20 mouse cellular contexts compared by ENCODE assay signal in genomic region chr17:30070631-30071030, GRCm38 (mm10).
DNase-seq lines count a peak whose midpoint lies in the region; TF ChIP-seq lines count a peak whose summit lies in the region.
"Had no signal": no experiment of that assay in that cellular context is flagged by ENCODE, and none has a peak within 500 bp of the region (broad histone marks: within the 10 kb centered on the region; RNA-seq: fewer than 3 reads in every experiment).

No protein-coding gene starts in this region.

- TF ChIP-seq EP300 in CH12.LX (IDR thresholded peaks at IDR 0.05; ENCODE audit: low read length), result no peak

- no peak overlapping the region for H3ac ChIP-seq in myocyte (ENCODE audit: control insufficient read depth, insufficient read length)

- H3K4me3 ChIP-seq in layer of hippocampus, adult 2 months, result no peak overlapping the region
- H3K4me3 ChIP-seq in CH12.LX (replicated peaks in 1 of 3; ENCODE audit: low read depth in 2 of 3, low read length in 2 of 3, poor library complexity in 1 of 3), result no peak overlapping the region
- H3K4me3 ChIP-seq in myocyte, result no peak overlapping the region
- H3K4me3 ChIP-seq: embryonic facial prominence, embryonic 10.5 days; forebrain, embryonic 13.5 days; heart, embryonic 13.5 days; hindbrain, embryonic 15.5 days; limb, embryonic 15.5 days; midbrain, embryonic 12.5 days; neural tube, embryonic 12.5 days had no signal

- H3K4me2 ChIP-seq in CH12.LX (ENCODE audit: insufficient read depth, low read depth, poor library complexity, severe bottlenecking), result no peak overlapping the region
- peak overlapping the region; percentile 22 for H3K4me2 ChIP-seq in myocyte (ENCODE audit: low read depth)
- H3K4me2 ChIP-seq: forebrain, embryonic 13.5 days; heart, embryonic 13.5 days; hindbrain, embryonic 15.5 days; limb, embryonic 15.5 days; midbrain, embryonic 12.5 days; neural tube, embryonic 12.5 days had no signal

- no peak for TF ChIP-seq RAD21 in CH12.LX (IDR thresholded peaks at IDR 0.05; ENCODE audit: low read depth, low read length)

- in situ Hi-C loops in CH12.LX (cut with MboI; ENCODE audit: low pct_ligation_motif_present, low pct_unique_long_range_greater_than_20kb, low sequenced_read_pairs), result no loop called here

- dilution Hi-C loops in CH12.LX (cut with MboI; ENCODE audit: extremely low pct_ligation_motif_present, extremely low pct_unique_long_range_greater_than_20kb, low sequenced_read_pairs), result no loop called here

- H3K79me2 ChIP-seq in CH12.LX (replicated peaks; ENCODE audit: control insufficient read depth, extremely low read depth, insufficient read depth, poor library complexity, severe bottlenecking) (no peaks in the 10 kb centered on the region), myocyte (ENCODE audit: control insufficient read depth, insufficient read depth) (peaks cover 60% of the 10 kb centered on the region)

- H3K27ac ChIP-seq in layer of hippocampus, adult 2 months, result peak overlapping the region; percentile 51; the same call in 1 of the 2 replicates
- no peak overlapping the region for H3K27ac ChIP-seq in CH12.LX (ENCODE audit: insufficient read depth, low read depth)
- H3K27ac ChIP-seq: embryonic facial prominence, embryonic 10.5 days; forebrain, embryonic 13.5 days; heart, embryonic 13.5 days; hindbrain, embryonic 15.5 days; limb, embryonic 15.5 days; midbrain, embryonic 12.5 days; neural tube, embryonic 12.5 days had no signal

- H3K4me1 ChIP-seq in CH12.LX (ENCODE audit: control insufficient read depth in 1 of 2, insufficient read depth in 2 of 2), result peaks cover 0 to 24% of the 10 kb centered on the region in 2 experiments; a peak in 2 of 4 replicates
- H3K4me1 ChIP-seq: embryonic facial prominence, embryonic 10.5 days; neural tube, embryonic 12.5 days had no signal

- H3K27me3 ChIP-seq in CH12.LX (replicated peaks) (no peaks in the 10 kb centered on the region), myocyte (ENCODE audit: control insufficient read depth, insufficient read depth, insufficient read length) (no peaks in the 10 kb centered on the region)
- H3K27me3 ChIP-seq: forebrain, embryonic 13.5 days; heart, embryonic 13.5 days; hindbrain, embryonic 15.5 days; limb, embryonic 15.5 days; midbrain, embryonic 12.5 days; neural tube, embryonic 12.5 days had no signal

- no peak overlapping the region for H3K9ac ChIP-seq in CH12.LX (ENCODE audit: insufficient read depth, low read depth)
- H3K9ac ChIP-seq: forebrain, embryonic 13.5 days; heart, embryonic 13.5 days; hindbrain, embryonic 15.5 days; limb, embryonic 15.5 days; midbrain, embryonic 12.5 days; neural tube, embryonic 12.5 days had no signal

- no peak for DNase-seq in layer of hippocampus, adult 2 months (ENCODE audit: low spot score in 2 of 2)
- no peak for DNase-seq in layer of hippocampus, adult 9-11 months
- DNase-seq in CD4-positive, CD25-positive, alpha-beta regulatory T cell, adult 2 months (ENCODE audit: low read depth, low spot score), result peak; percentile 26
- peak; percentile 37 for DNase-seq in CH12.LX (ENCODE audit: extremely low read depth)
- DNase-seq in B cell, adult 2 months, result no peak
- DNase-seq in layer of hippocampus, adult 8-10 months (ENCODE audit: low spot score in 2 of 2), result no peak
- DNase-seq: adrenal gland, adult 2 months; cerebellum, adult 8-10 months; heart, postnatal 4 days; kidney, adult 18-20 months; kidney, postnatal 10 days; lung, postnatal 10 days had no signal

- no peak for TF ChIP-seq POLR2A in CH12.LX (IDR thresholded peaks at IDR 0.05; ENCODE audit: low read depth, low read length)
- TF ChIP-seq POLR2A in myocyte (IDR thresholded peaks at IDR 0.05; ENCODE audit: insufficient read length, low read depth), result no peak

- peaks cover 5 to 53% of the 10 kb centered on the region in 2 experiments for H3K36me3 ChIP-seq in CH12.LX (replicated peaks in 1 of 2; ENCODE audit: control insufficient read depth in 1 of 2, insufficient read depth in 1 of 2, low read length in 1 of 2)
- no peaks in the 10 kb centered on the region for H3K36me3 ChIP-seq in myocyte (ENCODE audit: control insufficient read depth, insufficient read depth)
- H3K36me3 ChIP-seq: hindbrain, embryonic 15.5 days; neural tube, embryonic 12.5 days had no signal

- H3K9me3 ChIP-seq in CH12.LX (replicated peaks; ENCODE audit: low read length), result peaks cover 2% of the 10 kb centered on the region
- H3K9me3 ChIP-seq: embryonic facial prominence, embryonic 10.5 days; forebrain, embryonic 13.5 days; heart, embryonic 13.5 days; hindbrain, embryonic 15.5 days; limb, embryonic 15.5 days; midbrain, embryonic 12.5 days; neural tube, embryonic 12.5 days had no signal

- no peak for TF ChIP-seq CTCF in layer of hippocampus, adult 2 months (conservative IDR thresholded peaks at IDR 0.05)
- TF ChIP-seq CTCF in CH12.LX (conservative IDR thresholded peaks at IDR 0.05 in 1 of 2, IDR thresholded peaks at IDR 0.05 in 1 of 2; ENCODE audit: low read depth in 2 of 2, low read length in 2 of 2), result no peak

TF ChIP-seq in CH12.LX, 34 proteins besides CTCF, POLR2A, EP300 and RAD21:
- TF ChIP-seq USF1 (IDR thresholded peaks at IDR 0.05; ENCODE audit: low read depth, low read length), result no peak
- TF ChIP-seq BHLHE40 (IDR thresholded peaks at IDR 0.05; ENCODE audit: low read depth, low read length), result peak; percentile 90

TF ChIP-seq in myocyte, 11 proteins besides CTCF, POLR2A, EP300 and RAD21:
- peak in 1 of 3 experiments; percentile 42 for TF ChIP-seq MYOD1 (IDR thresholded peaks at IDR 0.05; ENCODE audit: control insufficient read depth in 1 of 3, insufficient read length in 2 of 3, low read depth in 2 of 3)
- no peak for TF ChIP-seq TCF3 (IDR thresholded peaks at IDR 0.05; ENCODE audit: insufficient read length, low read depth)

Comparison
In these comparisons a context has a peak if more than half of its experiments do, and no peak if none do; other contexts are left out.
1. DNase-seq: peak in CD4-positive, CD25-positive, alpha-beta regulatory T cell, adult 2 months (single experiment) and CH12.LX (single experiment); none in layer of hippocampus, adult 2 months (0 of 2), layer of hippocampus, adult 9-11 months (single experiment), B cell, adult 2 months (0 of 2) and layer of hippocampus, adult 8-10 months (0 of 2).